Mouse (Mus musculus): Measurements from ENCODE around the gene Slc22a15.

Gene Slc22a15

DNA sequence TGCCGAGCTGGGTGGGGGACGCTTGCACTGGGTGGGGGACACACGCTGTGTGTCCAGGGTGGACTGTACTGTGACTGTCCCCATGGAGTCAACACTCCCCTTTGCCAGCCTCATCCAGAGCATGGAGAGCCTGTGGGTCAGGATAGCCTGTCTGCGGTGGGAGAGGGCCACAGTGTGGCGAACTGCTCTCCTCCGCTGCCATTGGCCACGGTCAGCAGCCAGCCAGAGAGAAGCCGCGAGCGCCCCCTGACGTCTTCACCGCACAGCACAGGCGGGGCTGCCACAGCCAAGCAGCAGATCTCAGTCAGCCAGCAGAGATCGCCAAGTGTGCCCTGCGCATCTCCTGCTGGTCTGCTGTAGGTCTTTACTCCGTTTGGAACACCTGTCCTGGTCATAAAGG is 118.1 kb downstream of the Slc22a15 start:
- peak; percentile 95 for DNase-seq
